Mouse (Mus musculus): ENCODE results near the gene Ptgis. TPM values are rescaled to one million over a fixed set of nuclear protein-coding genes. Genes with fewer than 3 reads are reported as not detected.

Gene Ptgis
- polyA plus RNA-seq, 1 experiment from 2014 or later: 0.13 TPM

DNA sequence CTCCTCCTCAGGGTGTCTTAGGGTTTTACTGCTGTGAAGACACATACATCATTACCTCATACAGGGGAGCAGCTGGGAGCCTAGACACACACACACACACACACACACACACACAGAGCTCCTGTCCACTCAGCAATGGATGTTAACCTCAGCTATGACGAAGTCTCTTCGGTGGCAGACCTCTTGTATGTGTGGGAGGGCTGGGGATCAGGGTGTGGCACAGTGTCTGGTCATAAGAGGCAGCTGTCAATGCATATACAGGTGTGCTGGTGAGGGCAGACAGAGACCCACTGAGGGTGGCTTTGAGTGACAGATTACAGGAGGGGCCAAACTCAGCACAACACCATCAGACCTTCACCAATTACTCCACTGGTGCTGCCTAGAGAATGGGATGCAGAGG, 24.6 kb upstream of the Ptgis start:
- DNase-seq (ENCODE audit: low read depth, low spot score): no peak
- in situ Hi-C loops (cut with MboI; ENCODE audit: low pct_unique_long_range_greater_than_20kb): no loop called here

DNA sequence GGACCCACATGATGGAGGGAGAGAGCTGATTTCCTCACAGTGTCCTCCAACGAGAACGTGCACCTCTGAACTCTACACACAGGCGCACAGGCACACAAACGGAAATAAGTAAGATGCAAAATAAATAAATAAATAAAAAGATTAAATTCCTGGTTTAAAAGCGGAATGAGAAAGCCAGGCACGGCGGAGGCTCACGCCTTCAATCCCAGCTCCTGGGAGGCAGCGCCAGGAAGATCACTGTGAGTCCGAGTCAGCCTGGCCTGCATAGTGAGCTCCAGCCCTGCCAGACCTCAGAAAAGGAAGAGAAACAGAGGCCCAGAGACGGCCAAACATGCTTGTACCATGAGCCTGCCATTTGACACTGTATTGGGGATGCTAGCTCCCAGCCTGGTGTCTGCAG, 23.5 kb upstream of the Ptgis start:
- CTCF ChIA-PET: interaction anchor here (1.8 to 5.1 kb wide), 2 partner anchors 15 to 44 kb away, joined by 5 to 23 read pairs; no protein-coding TSS in a partner anchor

More for the DNA sequence above, 24.6 kb upstream of the Ptgis start:
- TF ChIP-seq CTCF (IDR thresholded peaks at IDR 0.05): no peak
- no peaks in the 10 kb centered on the region for H3K27me3 ChIP-seq
- CTCF ChIA-PET: interaction anchor here (5.1 kb wide), 1 partner anchor 14 kb away, joined by 23 read pairs; no protein-coding TSS in a partner anchor
- ATAC-seq: no peak
- POLR2A ChIA-PET: interaction anchor here (1.0 kb wide), 1 partner anchor 18 kb away, joined by 5 read pairs; no protein-coding TSS in a partner anchor

DNA sequence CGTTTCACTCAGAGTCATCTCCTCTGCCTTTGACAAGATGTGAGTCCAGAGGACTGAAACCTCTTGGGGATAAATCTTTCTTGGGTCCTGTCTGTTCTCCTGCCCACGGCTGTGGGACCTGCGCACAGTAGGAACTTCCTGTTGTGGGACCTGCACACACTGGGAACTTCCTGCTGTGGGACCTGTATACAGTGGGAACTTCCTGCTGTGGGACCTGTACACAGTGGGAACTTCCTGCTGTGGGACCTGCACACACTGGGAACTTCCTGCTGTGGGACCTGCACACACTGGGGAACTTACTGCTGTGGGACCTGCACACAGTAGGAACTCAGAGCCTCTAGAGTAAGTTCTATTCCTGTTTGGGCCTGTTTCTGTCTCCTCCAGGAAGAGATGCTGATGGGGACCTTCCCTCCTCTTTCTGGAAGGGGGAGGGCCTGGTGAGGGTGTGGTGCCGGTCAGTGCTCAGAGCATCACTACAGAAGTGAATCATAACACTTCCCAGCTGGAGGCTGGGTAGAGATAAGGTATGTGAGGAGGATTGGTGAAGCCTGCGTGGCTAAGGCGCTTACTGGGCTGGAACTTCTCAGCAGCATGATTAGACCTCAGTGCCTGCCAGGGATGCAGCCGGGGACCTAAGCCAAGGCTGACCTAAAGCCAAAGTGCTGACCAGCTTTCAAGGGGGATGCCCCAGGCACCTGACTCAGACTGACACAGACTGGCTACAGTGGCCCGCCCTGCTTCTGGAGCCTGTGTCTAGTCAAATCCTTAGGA, 22.8 kb upstream of the Ptgis start:
- in situ Hi-C loops (cut with MboI; ENCODE audit: low pct_unique_long_range_greater_than_20kb): no loop called here

More for the DNA sequence above, 23.5 kb upstream of the Ptgis start:
- in situ Hi-C loops (cut with MboI; ENCODE audit: low pct_unique_long_range_greater_than_20kb): no loop called here
- POLR2A ChIA-PET: interaction anchor here (1.0 kb wide), 1 partner anchor 17 kb away, joined by 5 read pairs; no protein-coding TSS in a partner anchor
- ATAC-seq (no peak), DNase-seq (ENCODE audit: low read depth, low spot score) (no peak)
- TF ChIP-seq CTCF (IDR thresholded peaks at IDR 0.05): no peak
- H3K27me3 ChIP-seq: no peaks in the 10 kb centered on the region

DNA sequence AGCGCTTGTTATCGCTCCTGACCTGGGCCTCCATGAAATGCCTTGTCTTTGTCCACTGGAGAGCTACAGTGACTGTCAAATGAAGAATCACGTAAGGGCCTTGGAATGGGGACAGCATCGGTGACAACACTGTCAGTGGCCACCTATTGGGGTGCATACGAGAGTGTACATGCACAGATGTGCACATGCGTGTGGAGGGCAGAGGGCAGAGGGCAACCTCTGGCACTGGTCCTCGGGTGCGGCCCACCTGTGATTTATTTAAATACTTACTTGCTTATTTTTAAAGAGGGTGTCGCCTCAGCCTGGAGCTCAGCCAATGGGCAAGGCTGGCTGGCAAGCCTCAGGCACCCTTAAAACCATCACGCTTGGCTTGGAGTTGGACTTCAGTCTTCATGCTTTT, 22.0 kb upstream of the Ptgis start:
- in situ Hi-C loops (cut with MboI; ENCODE audit: low pct_unique_long_range_greater_than_20kb): no loop called here
- ChIA-PET POLR2A (no interaction called here), CTCF (interaction anchor here (2.2 to 5.1 kb wide), 2 partner anchors 17 to 40 kb away, joined by 9 to 23 read pairs; no protein-coding TSS in a partner anchor)
- TF ChIP-seq CTCF (IDR thresholded peaks at IDR 0.05): no peak
- H3K27me3 ChIP-seq: no peaks in the 10 kb centered on the region
- no peak for DNase-seq (ENCODE audit: low read depth, low spot score)
- no peak for ATAC-seq

More for the DNA sequence above, 22.8 kb upstream of the Ptgis start:
- CTCF ChIA-PET: interaction anchor here (1.8 to 5.1 kb wide), 3 partner anchors 16 to 43 kb away, joined by 5 to 23 read pairs (median 9); no protein-coding TSS in a partner anchor
- no peaks in the 10 kb centered on the region for H3K27me3 ChIP-seq
- no peak for TF ChIP-seq CTCF (IDR thresholded peaks at IDR 0.05)
- peak; percentile 92 for ATAC-seq
- peak; percentile 95 for DNase-seq (ENCODE audit: low read depth, low spot score)
- POLR2A ChIA-PET: no interaction called here

DNA sequence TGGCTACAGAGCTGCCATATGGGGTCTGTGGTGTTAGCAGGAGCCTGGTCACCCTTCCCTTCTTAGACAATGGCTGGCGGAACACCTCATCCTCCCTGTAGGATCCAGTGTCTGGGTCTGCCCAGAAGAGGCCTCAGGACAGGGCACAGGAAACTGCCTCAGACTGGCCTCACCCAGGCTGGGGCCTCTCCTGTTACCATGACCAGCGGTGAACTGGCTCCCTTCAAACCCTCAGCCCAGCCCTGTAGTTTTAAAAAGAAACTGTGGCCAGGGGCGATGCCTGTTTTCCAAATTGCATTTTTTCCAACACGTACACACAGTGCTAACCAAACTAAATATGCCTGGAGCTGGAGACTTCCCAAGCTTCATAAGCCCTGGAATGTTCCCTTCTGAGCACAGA, 20.7 kb upstream of the Ptgis start:
- no peak for DNase-seq (ENCODE audit: low read depth, low spot score)
- ChIA-PET CTCF (interaction anchor here (2.2 to 5.1 kb wide), 2 partner anchors 18 to 39 kb away, joined by 9 to 23 read pairs; no protein-coding TSS in a partner anchor), POLR2A (no interaction called here)
- no peaks in the 10 kb centered on the region for H3K27me3 ChIP-seq
- ATAC-seq: no peak
- no peak for TF ChIP-seq CTCF (IDR thresholded peaks at IDR 0.05)
- in situ Hi-C loops (cut with MboI; ENCODE audit: low pct_unique_long_range_greater_than_20kb): no loop called here

DNA sequence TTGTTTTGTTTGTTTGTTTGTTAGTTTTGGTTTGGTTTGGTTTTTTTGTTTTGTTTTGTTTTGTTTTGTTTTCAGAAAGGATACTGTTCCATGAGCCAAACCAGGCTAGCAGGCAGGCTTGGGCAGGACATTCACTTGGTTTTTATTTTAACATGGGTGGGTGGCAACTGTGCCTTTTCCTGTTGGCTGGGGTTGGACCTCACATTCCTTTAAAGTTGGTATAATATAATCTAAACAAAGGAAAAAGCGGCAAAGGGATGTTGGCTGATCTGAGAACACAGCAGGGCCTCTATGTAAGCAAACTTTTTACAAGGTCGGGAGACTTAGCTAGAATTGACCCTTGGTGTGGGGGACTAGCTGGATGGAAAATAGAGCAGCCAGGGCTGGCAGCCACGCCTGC, 17.4 kb upstream of the Ptgis start:
- in situ Hi-C loops (cut with MboI; ENCODE audit: low pct_unique_long_range_greater_than_20kb): no loop called here
- no peaks in the 10 kb centered on the region for H3K27me3 ChIP-seq
- DNase-seq (ENCODE audit: low read depth, low spot score) (no peak), ATAC-seq (no peak)
- POLR2A ChIA-PET: no interaction called here
- TF ChIP-seq CTCF (IDR thresholded peaks at IDR 0.05): no peak
- CTCF ChIA-PET: interaction anchor here (1.0 kb wide), 1 partner anchor 10 kb away, joined by 3 read pairs; no protein-coding TSS in a partner anchor

DNA sequence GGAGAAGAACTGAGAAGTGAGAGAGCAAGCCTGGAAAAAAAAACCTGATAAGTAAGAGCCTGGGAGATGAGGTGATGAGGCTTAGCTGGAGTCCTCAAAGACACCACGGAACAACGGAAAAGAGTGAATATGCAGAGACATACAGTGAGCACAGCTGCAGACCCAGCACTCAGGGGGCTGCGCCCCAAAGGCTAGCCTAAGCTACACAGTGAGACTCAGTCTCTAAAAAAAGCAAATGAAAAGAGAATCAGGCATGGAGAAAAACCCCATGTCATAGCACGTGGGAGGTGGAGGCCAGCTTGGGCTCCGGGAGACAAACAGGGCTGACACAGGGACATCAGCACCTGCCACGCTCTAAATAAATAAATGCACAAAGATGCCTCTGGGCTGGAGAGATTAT, 14.4 kb upstream of the Ptgis start:
- in situ Hi-C loops (cut with MboI; ENCODE audit: low pct_unique_long_range_greater_than_20kb): no loop called here
- H3K27me3 ChIP-seq: no peaks in the 10 kb centered on the region
- TF ChIP-seq CTCF (IDR thresholded peaks at IDR 0.05): no peak
- ChIA-PET CTCF (no interaction called here), POLR2A (no interaction called here)
- DNase-seq (ENCODE audit: low read depth, low spot score) (no peak), ATAC-seq (no peak)

DNA sequence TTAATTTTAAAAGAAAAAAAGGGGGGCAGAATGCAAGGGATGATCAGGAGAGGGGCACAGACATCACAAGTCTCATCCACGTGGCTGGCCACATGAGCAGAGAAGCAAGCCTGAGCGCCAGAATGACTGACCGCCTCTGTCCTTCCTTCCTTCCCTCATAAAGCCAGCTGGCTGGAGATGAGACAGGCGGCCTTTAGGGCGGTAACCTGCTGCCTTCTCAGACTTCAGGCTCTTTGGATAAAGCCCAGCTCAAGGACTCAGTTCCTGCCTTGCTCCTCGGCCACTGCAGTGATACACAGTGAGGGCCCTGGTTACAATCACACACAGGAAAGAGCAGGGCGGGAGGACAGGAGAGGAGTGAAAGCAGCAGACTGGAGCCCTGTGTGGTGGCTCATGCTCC, 13.8 kb upstream of the Ptgis start:
- in situ Hi-C loops (cut with MboI; ENCODE audit: low pct_unique_long_range_greater_than_20kb): no loop called here
- ATAC-seq: no peak

DNA sequence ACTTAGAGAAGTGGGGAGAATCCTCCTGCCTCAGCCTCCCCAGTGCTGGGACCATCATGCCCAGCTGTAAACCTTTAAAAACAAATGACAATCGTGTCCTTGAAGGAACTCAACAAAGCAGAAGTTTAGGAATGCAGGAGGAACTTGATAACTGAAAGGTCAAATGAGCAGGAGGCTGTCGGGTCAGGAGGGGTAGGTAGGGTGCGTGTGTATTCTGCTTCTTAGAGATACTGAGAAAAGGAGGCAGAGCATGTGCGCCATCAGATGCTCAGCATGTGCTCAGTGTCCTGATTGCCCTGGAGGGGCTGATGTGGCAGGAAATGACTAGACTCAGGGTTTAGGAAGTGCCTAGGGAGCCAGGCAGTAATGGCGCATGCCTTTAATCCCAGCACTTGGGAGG, 13.1 kb upstream of the Ptgis start:
- TF ChIP-seq CTCF (IDR thresholded peaks at IDR 0.05): no peak
- DNase-seq (ENCODE audit: low read depth, low spot score) (no peak), ATAC-seq (no peak)
- ChIA-PET POLR2A (no interaction called here), CTCF (no interaction called here)
- no peaks in the 10 kb centered on the region for H3K27me3 ChIP-seq
- in situ Hi-C loops (cut with MboI; ENCODE audit: low pct_unique_long_range_greater_than_20kb): no loop called here

More for the DNA sequence above, 13.8 kb upstream of the Ptgis start:
- POLR2A ChIA-PET: no interaction called here
- no peaks in the 10 kb centered on the region for H3K27me3 ChIP-seq
- no peak for DNase-seq (ENCODE audit: low read depth, low spot score)
- CTCF ChIA-PET: no interaction called here
- TF ChIP-seq CTCF (IDR thresholded peaks at IDR 0.05): no peak

DNA sequence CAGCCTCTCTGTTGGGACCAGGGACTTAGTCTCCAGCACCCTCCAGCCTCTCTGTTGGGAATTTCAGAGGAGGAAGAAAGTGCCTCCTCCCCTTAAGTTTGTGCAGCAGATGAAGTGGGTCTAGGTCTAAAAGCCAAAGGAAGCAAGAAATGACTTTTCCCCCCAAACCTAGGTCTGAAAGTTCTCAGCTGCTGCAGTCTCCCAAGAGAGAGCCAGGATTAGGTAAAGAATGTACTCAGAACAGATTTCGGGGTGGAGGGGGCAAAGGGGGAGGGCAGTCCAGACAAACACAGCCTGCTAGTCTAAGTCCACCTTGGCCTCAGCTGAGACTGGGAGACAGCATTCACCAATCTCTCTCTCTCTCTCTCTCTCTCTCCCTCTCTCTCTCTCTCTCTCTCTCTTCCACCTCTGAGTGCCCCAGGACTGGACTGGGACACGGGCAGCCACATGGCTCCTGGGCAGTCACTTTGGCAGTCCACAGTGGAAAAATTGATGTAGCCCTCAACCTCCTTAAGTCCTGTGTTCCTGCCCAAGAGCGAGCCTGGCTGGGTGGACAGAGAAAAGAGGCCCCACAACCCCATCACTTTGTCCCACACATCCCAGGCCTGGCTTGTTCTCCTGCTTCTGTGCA, 11.8 kb upstream of the Ptgis start:
- in situ Hi-C loops (cut with MboI; ENCODE audit: low pct_unique_long_range_greater_than_20kb): no loop called here
- POLR2A ChIA-PET: no interaction called here
- CTCF ChIA-PET: no interaction called here
- ATAC-seq: no peak
- no peak for TF ChIP-seq CTCF (IDR thresholded peaks at IDR 0.05)
- H3K27me3 ChIP-seq: no peaks in the 10 kb centered on the region
- no peak for DNase-seq (ENCODE audit: low read depth, low spot score)

DNA sequence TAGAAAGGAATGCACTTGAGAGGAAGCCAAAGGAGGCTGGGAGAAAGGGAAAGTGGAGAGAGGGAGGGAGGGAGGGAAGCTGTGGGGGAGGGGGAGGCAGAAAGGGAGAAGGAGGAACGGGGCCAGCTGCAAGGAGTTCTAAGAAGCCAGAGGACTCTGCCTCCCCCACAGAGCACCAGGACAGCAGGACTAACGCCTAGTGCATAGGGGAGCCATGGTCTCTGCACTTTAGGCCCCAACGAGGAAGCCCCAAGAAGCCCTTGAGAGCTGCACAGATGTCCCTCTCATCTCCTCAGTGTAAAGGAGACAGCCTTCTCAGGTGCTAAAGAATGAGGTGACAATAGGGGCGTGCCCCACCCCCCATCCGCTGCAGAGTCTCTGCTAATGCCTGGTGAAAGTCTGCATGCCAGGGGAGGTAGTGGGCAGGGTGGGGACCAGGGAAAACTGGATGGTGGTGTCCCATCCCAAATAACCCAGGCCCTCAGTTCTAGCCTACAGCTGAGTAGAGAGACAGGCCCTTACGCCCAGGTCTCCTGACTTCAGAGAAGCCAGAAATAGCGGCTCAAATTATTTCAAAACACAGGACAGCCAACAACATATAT, 10.4 kb upstream of the Ptgis start:
- no peak for TF ChIP-seq CTCF (IDR thresholded peaks at IDR 0.05)
- ChIA-PET CTCF (no interaction called here), POLR2A (no interaction called here)
- H3K27me3 ChIP-seq: no peaks in the 10 kb centered on the region
- ATAC-seq: no peak
- in situ Hi-C loops (cut with MboI; ENCODE audit: low pct_unique_long_range_greater_than_20kb): no loop called here
- DNase-seq (ENCODE audit: low read depth, low spot score): no peak
